In genomic region chr16:33660125-33660524, GRCm38 (mm10) we compare ENCODE assay signal across 10 mouse cellular contexts. TPM values are rescaled to one million over a fixed set of nuclear protein-coding genes. Genes with fewer than 3 reads are reported as not detected.
DNase-seq lines count a peak whose midpoint lies in the region; ATAC-seq and TF ChIP-seq lines count a peak whose summit lies in the region.
"Had no signal": no experiment of that assay in that cellular context is flagged by ENCODE, and none has a peak within 500 bp of the region (broad histone marks: within the 10 kb centered on the region; RNA-seq: fewer than 3 reads in every experiment).

No protein-coding gene starts in this region.

- H3K4me1 ChIP-seq in lung, embryonic 16.5 days (replicated peaks; ENCODE audit: control insufficient read depth, insufficient read depth, low read length), result peaks cover 4% of the 10 kb centered on the region; the same call in 1 of the 2 replicates
- no peaks in the 10 kb centered on the region for H3K4me1 ChIP-seq in stomach, postnatal 0 days (replicated peaks; ENCODE audit: control insufficient read depth, insufficient read depth)
- H3K4me1 ChIP-seq: megakaryocyte, embryonic 14.5 days had no signal

- TF ChIP-seq EP300 in stomach, postnatal 0 days (optimal IDR thresholded peaks at IDR 0.05), result no peak

- H3K9me3 ChIP-seq in lung, embryonic 16.5 days (ENCODE audit: control insufficient read depth, low read length), result no peaks in the 10 kb centered on the region
- H3K9me3 ChIP-seq in stomach, postnatal 0 days (ENCODE audit: control insufficient read depth, low read length), result no peaks in the 10 kb centered on the region

- no peaks in the 10 kb centered on the region for H3K36me3 ChIP-seq in lung, embryonic 16.5 days (ENCODE audit: control insufficient read depth, insufficient read depth, low read length)
- H3K36me3 ChIP-seq in stomach, postnatal 0 days (ENCODE audit: control insufficient read depth, insufficient read depth, low read length), result no peaks in the 10 kb centered on the region

- no peaks in the 10 kb centered on the region for H3K27me3 ChIP-seq in lung, embryonic 16.5 days (ENCODE audit: control insufficient read depth, insufficient read depth, low read depth, low read length)
- no peaks in the 10 kb centered on the region for H3K27me3 ChIP-seq in stomach, postnatal 0 days (ENCODE audit: control insufficient read depth, insufficient read depth, low read length)

- H3K27ac ChIP-seq in lung, embryonic 16.5 days (ENCODE audit: low read length), result peak overlapping the region; percentile 45; the same call in 1 of the 2 replicates
- no peak overlapping the region for H3K27ac ChIP-seq in stomach, postnatal 0 days (replicated peaks)

- H3K9ac ChIP-seq in lung, embryonic 16.5 days (ENCODE audit: low read length), result no peak overlapping the region
- no peak overlapping the region for H3K9ac ChIP-seq in stomach, postnatal 0 days (ENCODE audit: low read length)

- intact Hi-C loops in heart, postnatal 10 days (cut with DNase I), result no loop called here

- peak; percentile 86 for ATAC-seq in lung, embryonic 16.5 days (ENCODE audit: low read depth)
- ATAC-seq in stomach, postnatal 0 days (ENCODE audit: low FRiP score, low TSS enrichment), result no peak; the same call in 1 of the 2 replicates

- no peak for TF ChIP-seq CTCF in stomach, postnatal 0 days (IDR thresholded peaks at IDR 0.05; ENCODE audit: low read depth)

- peak; percentile 65 to 94 for DNase-seq in adrenal gland, adult (ENCODE audit: inconsistent age in 2 of 2, low spot score in 1 of 2)
- no peak for DNase-seq in adrenal gland, postnatal 4 days (ENCODE audit: low spot score in 2 of 2)
- DNase-seq in adrenal gland, postnatal 36 days, result peak; percentile 57 to 69
- peak; percentile 54 to 61 for DNase-seq in heart, postnatal 10 days
- no peak for DNase-seq in retina, postnatal 1 day
- no peak for DNase-seq in stomach, postnatal 0 days (ENCODE audit: low spot score)
- DNase-seq in right cerebral cortex, adult 18-20 months, result no peak
- DNase-seq: thymus, adult 2 months had no signal

- 25% methylated on average over 5 of the region's 5 CpGs for WGBS in lung, embryonic 16.5 days
- 51% methylated on average over 5 of the region's 5 CpGs for WGBS in stomach, postnatal 0 days

- no peak overlapping the region for H3K4me2 ChIP-seq in lung, embryonic 16.5 days (ENCODE audit: low read depth, low read length)
- no peak overlapping the region for H3K4me2 ChIP-seq in stomach, postnatal 0 days (replicated peaks; ENCODE audit: low read depth)

- H3K4me3 ChIP-seq in lung, embryonic 16.5 days (ENCODE audit: low read length), result no peak overlapping the region
- no peak overlapping the region for H3K4me3 ChIP-seq in stomach, postnatal 0 days (ENCODE audit: low read depth, low read length)
- H3K4me3 ChIP-seq: megakaryocyte, embryonic 14.5 days had no signal

RNA-seq across cellular contexts. Expression of gene Heg1, which starts 24.0 kb away (rescaled TPM):
- 10 to 100 TPM; 81.5 to 84.5 TPM for total RNA-seq in adrenal gland, postnatal 4 days (2021)
- 10 to 100 TPM; 50.3 to 76.7 TPM for total RNA-seq in adrenal gland, postnatal 36 days (2021)
- total RNA-seq in heart, postnatal 10 days (2021), result 100 to 1,000 TPM; 234 to 263 TPM
- polyA plus RNA-seq in lung, embryonic 16.5 days (2015; fragmentation: Nextera tagmentation; extraction: Ambion mirVana), result 16.8 and 19.2 TPM in 2 replicates
- 8.5 and 9.1 TPM in 2 replicates for polyA plus RNA-seq in stomach, postnatal 0 days (2015; fragmentation: Nextera tagmentation; extraction: Ambion mirVana)

Comparison
In these comparisons a context has a peak if more than half of its experiments do, and no peak if none do; other contexts are left out.
1. DNase-seq: peak in adrenal gland, adult (2 of 2), adrenal gland, postnatal 36 days (2 of 2) and heart, postnatal 10 days (2 of 2); none in adrenal gland, postnatal 4 days (0 of 2), retina, postnatal 1 day (single experiment), stomach, postnatal 0 days (single experiment) and right cerebral cortex, adult 18-20 months (single experiment).